Mouse (Mus musculus) C2C12 (cell line): Measurements from ENCODE around the gene Shisa5.

Experiments
- MAX ChIP-seq: IDR thresholded peaks from one replicate; pipeline ENCODE4 v1.6.1; 2011; ENCODE audit warnings: mild to moderate bottlenecking, control low read depth
- USF1 ChIP-seq: IDR thresholded peaks from one replicate; pipeline ENCODE4 v1.6.1; 2011; ENCODE audit warnings: low read depth, mild to moderate bottlenecking, control low read depth, moderate library complexity

DNA sequence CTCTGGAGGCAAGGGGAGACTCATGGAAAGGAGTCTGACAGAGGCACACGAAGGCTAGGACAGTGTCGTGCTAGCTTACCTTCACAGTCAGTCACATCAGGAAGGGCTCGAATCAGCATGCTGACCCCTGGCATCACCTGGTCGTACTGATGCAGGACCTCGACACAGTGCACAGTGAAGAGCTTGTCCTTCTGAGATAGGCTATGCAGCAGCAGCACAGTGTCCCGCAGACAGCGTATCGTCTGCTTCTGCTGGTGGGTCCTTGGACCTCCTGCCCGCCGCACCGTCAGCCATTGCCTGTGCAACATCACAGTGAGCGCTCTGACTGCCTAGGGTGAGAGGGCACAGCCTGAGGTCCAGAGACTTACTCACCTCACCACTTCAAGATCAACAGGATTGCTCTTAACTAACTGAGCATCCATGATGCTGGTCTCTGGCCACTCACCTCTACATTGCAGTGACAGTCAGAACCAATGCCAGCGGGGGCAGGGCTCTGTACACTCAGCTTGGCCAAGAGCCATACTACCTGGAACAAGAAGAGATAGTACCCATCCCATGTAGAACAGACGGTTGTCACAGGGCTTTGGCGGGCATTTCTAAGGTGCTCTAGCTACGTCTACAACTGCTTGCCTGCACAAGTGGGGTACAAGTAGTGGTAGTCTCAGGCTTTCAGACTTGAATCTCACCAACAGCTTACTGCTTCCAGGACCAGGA lies 22.0 kb downstream of the Shisa5 start:
- TF ChIP-seq MAX: no peak
- no peak for TF ChIP-seq USF1
